Comparison of ENCODE assay signal across 11 mouse cellular contexts in the genomic region with DNA sequence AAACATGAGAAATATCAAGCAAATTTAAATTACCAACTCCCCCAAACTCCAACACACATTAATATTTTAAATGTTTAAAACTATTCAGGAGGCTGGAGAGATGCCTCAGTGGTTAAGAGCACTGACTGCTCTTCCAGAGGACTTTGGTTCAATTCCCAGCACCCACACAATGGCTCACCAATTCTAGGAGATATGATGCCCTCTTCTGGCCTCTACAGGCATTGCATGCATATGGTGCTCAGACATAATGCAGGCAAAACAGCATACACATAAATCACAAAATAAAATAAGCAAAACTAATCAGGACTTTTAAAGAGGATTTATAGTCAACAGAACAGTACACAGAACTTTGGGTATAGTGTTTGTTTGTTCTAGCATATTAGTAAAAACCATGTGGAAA. TPM values are rescaled to one million over a fixed set of nuclear protein-coding genes. Genes with fewer than 3 reads are reported as not detected.
DNase-seq lines count a peak whose midpoint lies in the region; ATAC-seq lines count a peak whose summit lies in the region.
"Had no signal": no experiment of that assay in that cellular context is flagged by ENCODE, and none has a peak within 500 bp of the region (broad histone marks: within the 10 kb centered on the region; RNA-seq: fewer than 3 reads in every experiment).

No protein-coding gene starts in this region.

- no peaks in the 10 kb centered on the region for H3K4me1 ChIP-seq in hindbrain, embryonic 11.5 days (replicated peaks; ENCODE audit: control insufficient read depth, insufficient read depth, low read length)
- no peaks in the 10 kb centered on the region for H3K4me1 ChIP-seq in hindbrain, embryonic 12.5 days
- H3K4me1 ChIP-seq: liver, embryonic 15.5 days; midbrain, embryonic 13.5 days had no signal

- no peaks in the 10 kb centered on the region for H3K9me3 ChIP-seq in hindbrain, embryonic 11.5 days (ENCODE audit: control insufficient read depth, low read length)
- no peaks in the 10 kb centered on the region for H3K9me3 ChIP-seq in hindbrain, embryonic 12.5 days (replicated peaks)
- H3K9me3 ChIP-seq: liver, embryonic 15.5 days; midbrain, embryonic 13.5 days had no signal

- H3K27ac ChIP-seq in hindbrain, embryonic 11.5 days (ENCODE audit: low read depth, low read length) = no peak overlapping the region
- H3K27ac ChIP-seq in hindbrain, embryonic 12.5 days = no peak overlapping the region
- H3K27ac ChIP-seq: liver, embryonic 15.5 days; midbrain, embryonic 13.5 days had no signal

- no peak overlapping the region for H3K4me2 ChIP-seq in hindbrain, embryonic 11.5 days (replicated peaks; ENCODE audit: low read depth, low read length)
- H3K4me2 ChIP-seq in hindbrain, embryonic 12.5 days (replicated peaks) = no peak overlapping the region
- H3K4me2 ChIP-seq: heart, embryonic 11.5 days; liver, embryonic 15.5 days; midbrain, embryonic 13.5 days had no signal

- ATAC-seq in hindbrain, embryonic 11.5 days (ENCODE audit: low FRiP score) = no peak
- no peak for ATAC-seq in hindbrain, embryonic 12.5 days (ENCODE audit: low FRiP score)
- ATAC-seq in megakaryocyte-erythroid progenitor cell, adult 5-6 weeks (replicated peaks; ENCODE audit: low FRiP score, low TSS enrichment, poor library complexity, severe bottlenecking) = no peak
- ATAC-seq: midbrain, embryonic 13.5 days had no signal

- H3K4me3 ChIP-seq in hindbrain, embryonic 11.5 days (ENCODE audit: low read depth, low read length) = no peak overlapping the region
- no peak overlapping the region for H3K4me3 ChIP-seq in hindbrain, embryonic 12.5 days
- H3K4me3 ChIP-seq: liver, embryonic 15.5 days; midbrain, embryonic 13.5 days had no signal

- no peaks in the 10 kb centered on the region for H3K27me3 ChIP-seq in hindbrain, embryonic 11.5 days (ENCODE audit: control insufficient read depth, insufficient read depth, low read length)
- H3K27me3 ChIP-seq in hindbrain, embryonic 12.5 days = no peaks in the 10 kb centered on the region
- H3K27me3 ChIP-seq: liver, embryonic 15.5 days; midbrain, embryonic 13.5 days had no signal

- H3K9ac ChIP-seq in hindbrain, embryonic 11.5 days (ENCODE audit: low read depth, low read length) = no peak overlapping the region
- H3K9ac ChIP-seq in hindbrain, embryonic 12.5 days = no peak overlapping the region
- H3K9ac ChIP-seq: liver, embryonic 15.5 days; midbrain, embryonic 13.5 days had no signal

- DNase-seq in hindbrain, embryonic 11.5 days (ENCODE audit: low spot score) = peak; percentile 20
- DNase-seq in thymus, postnatal 4 days = peak; percentile 26
- DNase-seq in thymus, postnatal 0 days (ENCODE audit: low spot score) = no peak
- DNase-seq in ZHBTc4 (ENCODE audit: low read depth, low spot score) = peak; percentile 66
- DNase-seq in urinary bladder, postnatal 25 days (ENCODE audit: low spot score) = no peak
- DNase-seq: cerebellum, postnatal 36 days had no signal

- no peaks in the 10 kb centered on the region for H3K36me3 ChIP-seq in hindbrain, embryonic 11.5 days (ENCODE audit: control insufficient read depth, insufficient read depth, low read length)
- 0 out of 2 replicates have a peak, but pooled peaks cover 3% of the 10 kb centered on the region for H3K36me3 ChIP-seq in hindbrain, embryonic 12.5 days

RNA-seq across cellular contexts. Expression of a gene that starts 16.3 kb away (rescaled TPM):
- polyA plus RNA-seq in hindbrain, embryonic 11.5 days (2014; fragmentation: Nextera tagmentation; extraction: Ambion mirVana) = 29.9 and 36.5 TPM in 2 replicates
- polyA plus RNA-seq in hindbrain, embryonic 12.5 days (2016; fragmentation: Nextera tagmentation; extraction: Ambion mirVana) = 40.9 and 41.1 TPM in 2 replicates
- polyA plus RNA-seq in thymus, postnatal 0 days (2015; fragmentation: Nextera tagmentation; extraction: Ambion mirVana) = 30.8 and 38.3 TPM in 2 replicates
- 167 and 184 TPM in 2 replicates for total RNA-seq in megakaryocyte-erythroid progenitor cell, adult 5-6 weeks (2014; fragmentation: Nextera tagmentation)
- total RNA-seq in megakaryocyte-erythroid progenitor cell, adult 5-6 weeks (2017) = 201 and 253 TPM in 2 replicates

Comparison
In these comparisons a context has a peak if more than half of its experiments do, and no peak if none do; other contexts are left out.
1. DNase-seq: peak in hindbrain, embryonic 11.5 days (single experiment), thymus, postnatal 4 days (single experiment) and ZHBTc4 (single experiment); none in thymus, postnatal 0 days (single experiment) and urinary bladder, postnatal 25 days (single experiment).